Mouse (Mus musculus) adrenal gland, postnatal 14 days (tissue): ENCODE results near the gene Gm20917. TPM values are rescaled to one million over a fixed set of nuclear protein-coding genes. Genes with fewer than 3 reads are reported as not detected.
"Not testable (repeated sequence)": the region's sequence is repeated elsewhere in the genome, so short reads cannot be mapped to it uniquely, and the experiment has no call there.

ENCODE experiments used
- DNase-seq: peaks from one replicate; pipeline ENCODE4 v3.0.0; 2021; ENCODE audit warnings: mixed read lengths
- long read RNA-seq, 2 experiments: library from polyadenylated mRNA; stranded (forward); transcript quantifications; one replicate each; pipeline ENCODE4 v2.0.0; 2021
- total RNA-seq: library from RNA; stranded (reverse); gene quantifications from 2 replicates; pipeline ENCODE4 v1.2.3, GENCODE M21; 2021

Gm20917 gene
- total RNA-seq: not detected in 2 replicates
- long read RNA-seq, experiment 1: 0 reads
- long read RNA-seq, experiment 2: 0 reads

DNA sequence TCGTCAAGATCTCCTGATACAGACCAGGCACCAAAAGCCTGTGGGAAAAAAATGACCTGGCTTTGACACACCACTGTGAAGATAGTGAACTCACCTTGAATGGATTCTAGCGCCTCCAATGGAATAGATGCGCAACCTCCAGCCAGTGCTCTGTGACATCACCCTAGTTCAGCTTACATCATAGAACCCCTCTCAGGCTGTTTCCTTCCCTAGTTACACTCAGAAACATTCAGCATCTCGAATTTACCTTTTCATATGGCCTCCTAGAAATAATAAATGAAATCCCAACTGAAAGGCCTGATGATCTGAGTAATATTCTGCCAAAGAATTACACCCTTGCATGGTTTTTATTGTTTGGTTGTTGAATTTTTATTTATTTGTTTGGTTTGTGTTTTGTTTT lies at the start of gene Gm20917:
Gm20917 (minus strand) TSS at position 101 of the 400 bp plus-strand sequence.
- not testable (repeated sequence) for DNase-seq

Other genes with a start within 250 kb of the Gm20917 start
- gene Gm20916, start 168.4 kb upstream of the Gm20917 start, total RNA-seq: not detected in 2 replicates